Mouse (Mus musculus) lung, postnatal 25 days (tissue): ENCODE measurements at regions not wholly inside any gene's neighbourhood (a gene's known extent, or its start where the extent isn't known, plus 50 kb on each side); places are given as distances from the start of the nearest gene placed in this dataset.
A peak's percentile ranks its signal among the peaks of the same experiment; 100 is the strongest.

Experiments used
- DNase-seq: peaks from one replicate; pipeline ENCODE4 v3.0.0; 2022; ENCODE audit warnings: low spot score

GRCm38 (mm10) chrX:11722730-11723129, 395.1 kb downstream of the H2al1j start:
- DNase-seq = no peak

- DNase-seq = no peak
These were observed 397.1 kb downstream of the H2al1j start for GRCm38 (mm10) chrX:11724718-11725117.

DNA sequence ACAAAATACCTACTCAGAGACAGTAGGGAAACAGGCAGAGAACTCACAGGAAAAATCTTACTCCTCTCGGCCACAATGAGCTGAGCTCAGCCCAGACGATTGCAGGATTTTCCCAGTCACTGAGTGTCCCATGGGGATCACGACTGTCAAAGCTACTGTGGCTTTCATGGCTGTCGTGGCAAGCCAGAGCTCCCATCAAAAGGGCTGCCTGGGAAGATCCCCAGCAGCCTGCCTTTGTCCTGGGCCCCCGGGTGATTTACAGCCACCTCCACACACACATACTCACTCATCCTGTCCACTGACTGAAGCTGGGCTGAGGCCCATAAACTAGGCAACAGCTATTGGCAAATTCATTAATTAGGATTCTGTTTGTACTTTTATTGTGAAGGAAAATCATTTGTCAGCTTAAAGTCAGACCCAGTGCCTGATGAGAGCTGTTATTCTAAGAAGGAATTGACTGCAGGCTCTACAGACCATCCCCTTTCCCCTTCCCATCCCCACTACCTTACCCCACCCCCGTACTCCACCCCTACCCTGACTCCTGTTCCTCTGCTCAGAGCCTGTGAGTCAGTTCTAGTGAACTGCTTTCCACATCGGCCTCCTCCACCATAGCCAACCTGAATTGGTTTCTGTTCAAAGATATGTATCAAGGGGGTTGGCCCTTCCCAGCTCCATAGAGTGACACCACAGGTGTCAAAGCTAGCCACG, 399.1 kb downstream of the H2al1j start:
- DNase-seq = no peak

GRCm38 (mm10) chrX:11728481-11728880, 400.9 kb downstream of the H2al1j start:
- DNase-seq = peak; percentile 19

DNA sequence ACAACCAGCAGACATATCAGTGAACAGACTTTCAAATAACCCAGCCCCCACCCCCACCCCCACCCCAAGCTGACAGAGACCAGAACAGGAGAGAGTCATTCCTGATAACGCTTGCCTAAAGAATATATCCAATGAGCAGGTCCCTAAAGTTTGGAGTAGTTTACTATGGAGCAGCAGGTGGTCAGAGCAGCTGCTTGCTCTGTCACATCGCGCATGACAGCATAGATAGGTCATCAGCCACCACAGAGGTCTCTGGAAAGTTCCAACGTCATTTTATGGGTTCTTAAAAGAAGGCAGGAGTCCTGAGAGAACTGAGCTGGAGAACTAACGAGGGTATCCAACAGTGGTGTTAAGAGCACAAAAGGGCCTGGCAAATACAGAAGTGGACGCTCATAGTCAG, 402.4 kb downstream of the H2al1j start:
- DNase-seq = no peak

- no peak for DNase-seq
These were observed 404.7 kb downstream of the H2al1j start for GRCm38 (mm10) chrX:11732371-11732770.

DNA sequence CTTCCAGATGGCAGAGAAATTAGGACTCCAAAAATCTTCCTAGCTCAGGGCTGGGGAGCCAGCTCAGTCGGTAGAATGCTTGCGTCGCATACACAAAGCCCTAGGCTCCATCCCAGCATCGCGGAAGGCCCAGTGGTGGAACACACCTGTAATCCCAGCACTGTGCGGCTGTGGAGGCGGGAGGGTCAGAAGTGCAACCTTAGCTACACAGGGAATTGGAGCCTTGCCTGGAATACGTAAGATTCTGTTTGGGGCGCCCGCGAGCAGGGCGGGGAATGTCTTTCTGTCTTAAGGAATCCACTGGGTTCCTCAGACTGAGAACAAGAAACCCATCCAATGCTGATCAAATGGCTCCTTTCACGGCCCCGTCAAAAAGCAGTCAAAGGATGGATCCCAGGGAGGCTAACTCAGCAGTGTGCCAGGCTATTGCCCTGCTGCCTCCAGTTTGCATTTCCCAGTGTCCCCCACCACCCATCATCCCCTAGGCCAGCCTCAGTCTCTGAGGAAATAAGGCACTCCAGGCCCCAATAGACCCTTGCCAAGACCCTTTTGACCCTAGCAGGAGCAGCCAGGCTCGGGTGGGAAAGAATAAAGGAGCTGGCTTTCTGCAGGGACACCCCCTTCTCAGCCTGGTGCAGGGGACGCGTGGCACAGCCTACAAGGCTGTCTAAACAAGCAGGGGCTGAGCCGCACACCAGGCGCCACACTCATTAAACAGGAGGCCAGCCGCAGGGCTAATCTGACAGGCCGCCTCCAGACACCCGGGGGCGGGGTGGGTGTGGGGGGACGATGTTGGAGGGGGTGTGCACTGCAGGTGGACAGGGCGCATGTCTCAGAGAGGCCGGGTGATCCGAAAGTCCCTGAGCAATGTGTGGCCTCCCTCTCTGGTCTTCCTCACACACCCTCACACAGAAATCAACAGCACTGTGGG, 407.1 kb downstream of the H2al1j start:
- DNase-seq = no peak

- DNase-seq = peak; percentile 56
These were observed 408.0 kb downstream of the H2al1j start for GRCm38 (mm10) chrX:11735516-11736170.

DNA sequence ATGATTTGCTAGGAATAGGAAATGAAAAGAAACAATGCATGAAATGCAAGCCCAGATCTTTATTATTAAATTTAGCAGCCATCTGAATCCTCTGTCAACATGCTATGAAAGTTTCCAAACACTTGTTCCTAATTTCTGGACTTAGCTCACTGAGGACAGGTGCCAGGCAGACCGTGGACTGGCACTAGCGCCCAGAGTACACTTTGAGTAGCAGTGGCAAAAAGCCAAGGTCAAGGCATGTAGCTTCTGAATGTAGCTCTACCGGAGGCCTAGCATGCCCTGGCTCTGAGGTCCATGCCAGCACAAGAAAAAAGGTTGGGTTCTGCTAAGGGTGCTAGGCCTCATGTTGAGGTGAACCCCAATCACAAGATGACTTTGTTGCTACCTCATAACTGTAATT, 408.9 kb downstream of the H2al1j start:
- DNase-seq = peak; percentile 63

DNA sequence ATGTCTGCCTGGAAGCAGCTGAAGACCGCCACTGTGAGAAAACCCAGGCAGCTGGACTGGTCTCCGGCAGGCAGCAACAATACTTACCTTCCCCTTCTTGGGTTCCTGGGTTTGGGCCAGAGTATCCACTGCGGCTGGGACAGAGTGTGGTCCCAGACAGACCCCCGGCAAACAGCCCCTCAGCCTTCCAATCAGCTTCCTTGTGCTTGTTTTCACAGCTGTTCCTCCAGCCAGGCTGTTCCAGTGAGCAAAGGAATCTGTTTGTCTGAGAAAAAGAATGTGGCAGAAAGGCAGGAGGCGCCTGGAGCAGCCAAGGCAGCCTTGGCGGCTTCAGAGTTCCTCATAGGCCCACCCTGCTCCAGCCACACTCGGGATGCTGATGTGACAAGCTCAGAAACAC, 411.9 kb downstream of the H2al1j start:
- no peak for DNase-seq

DNA sequence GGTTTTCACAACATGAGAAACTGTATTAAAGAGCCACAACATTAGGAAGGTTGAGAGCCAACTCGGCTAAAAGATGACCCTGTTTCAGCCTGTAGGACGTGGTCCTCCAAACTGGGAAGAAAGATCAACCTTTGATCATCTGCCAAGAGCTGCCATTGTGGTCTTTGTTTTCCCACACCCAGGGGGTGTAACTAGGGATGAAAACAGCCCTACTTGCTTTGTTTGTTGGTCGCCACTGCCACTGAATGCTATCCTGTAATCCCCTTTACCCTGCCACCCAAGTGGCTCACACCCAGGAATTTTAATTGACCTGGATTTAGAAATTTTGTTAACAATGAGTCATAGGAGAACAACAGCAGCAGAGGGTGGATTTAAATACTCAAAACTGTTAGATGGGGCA, 414.2 kb downstream of the Bcor start:
- no peak for DNase-seq

GRCm38 (mm10) chrX:11747386-11748121, 412.6 kb downstream of the Bcor start:
- no peak for DNase-seq

GRCm38 (mm10) chrX:11748278-11748677, 411.9 kb downstream of the Bcor start:
- no peak for DNase-seq

DNA sequence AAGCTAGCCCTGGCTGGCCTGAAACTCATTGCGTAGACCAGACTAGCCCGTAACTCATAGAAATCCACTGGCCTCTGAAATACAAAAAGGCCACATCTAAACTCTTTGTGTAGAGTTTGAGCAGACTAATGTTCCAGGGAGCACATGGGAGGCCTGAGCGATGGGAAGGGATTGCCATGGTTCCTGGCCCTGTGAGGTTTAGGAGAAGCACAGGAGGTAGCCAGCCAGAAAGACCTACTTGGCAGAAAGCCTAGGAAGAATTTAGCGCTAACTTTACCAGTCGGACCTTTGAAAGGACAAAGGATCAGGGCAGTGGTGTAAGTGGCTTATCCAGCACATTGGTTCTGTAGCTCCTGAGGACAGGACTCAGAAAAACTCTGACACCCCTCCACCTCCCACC, 407.6 kb downstream of the Bcor start:
- DNase-seq = no peak

GRCm38 (mm10) chrX:11752973-11753590, 407.1 kb downstream of the Bcor start:
- DNase-seq = no peak

GRCm38 (mm10) chrX:11755046-11755445, 405.1 kb downstream of the Bcor start:
- DNase-seq = no peak

- no peak for DNase-seq
These were observed 396.6 kb downstream of the Bcor start for GRCm38 (mm10) chrX:11763351-11764082.

DNA sequence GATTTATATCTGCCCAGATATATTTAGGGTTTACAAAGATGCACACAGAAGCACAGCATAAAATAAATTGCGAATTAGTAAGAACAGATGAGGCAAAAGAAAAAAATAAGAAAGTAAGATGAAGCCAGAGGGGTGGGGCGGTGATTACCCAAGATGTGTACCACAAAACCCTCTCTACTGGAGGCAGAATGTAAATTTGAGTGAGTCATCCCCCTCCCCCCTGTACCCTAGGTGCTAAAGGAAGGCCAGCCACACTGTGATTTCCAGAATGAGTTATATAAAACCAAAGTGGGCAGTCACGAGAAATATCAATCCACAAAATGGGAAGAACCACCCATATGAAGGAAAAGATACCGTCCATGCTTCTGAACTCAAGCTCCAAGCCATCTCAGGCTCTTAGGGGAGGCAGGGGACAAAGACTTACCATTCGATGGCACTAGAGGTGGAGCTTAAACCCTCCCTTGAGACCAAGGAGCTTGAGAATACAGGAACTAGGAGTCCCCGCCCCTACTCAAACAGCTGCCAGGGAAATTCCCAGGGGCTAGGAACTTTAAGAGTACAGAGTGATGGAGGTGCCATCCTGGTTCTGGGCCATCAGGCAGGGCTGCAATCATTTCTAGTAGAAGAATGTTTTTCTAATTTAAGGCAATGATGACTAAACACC, 383.8 kb downstream of the Bcor start:
- no peak for DNase-seq

DNA sequence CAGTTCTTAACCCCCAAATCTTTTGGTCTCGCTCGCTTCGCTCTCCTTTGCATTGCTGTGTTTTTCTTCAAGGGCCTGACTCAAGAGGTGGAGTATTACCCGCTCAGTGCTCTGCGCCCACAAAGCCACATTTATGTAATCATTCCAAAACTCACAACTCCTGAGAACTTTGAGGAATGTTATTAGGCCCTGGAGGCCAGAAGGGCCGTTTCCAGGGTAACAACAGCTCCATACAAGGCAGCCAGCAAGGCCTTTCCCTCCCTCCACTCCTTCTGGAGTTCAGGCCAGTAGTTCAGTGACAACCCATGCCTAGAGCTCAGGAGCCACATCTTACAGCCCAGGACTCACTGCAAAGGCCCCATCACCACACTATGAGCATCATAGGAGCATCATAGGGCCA, 365.1 kb downstream of the Bcor start:
- peak; percentile 65 for DNase-seq

GRCm38 (mm10) chrX:11797870-11798269, 362.3 kb downstream of the Bcor start:
- peak; percentile 32 for DNase-seq
